Mouse (Mus musculus): ENCODE data around the gene Cxcl14.

Gene Cxcl14

GRCm38 (mm10) chr13:56289261-56289660 is 7.1 kb downstream of the Cxcl14 start:
- DNase-seq (ENCODE audit: low spot score in 2 of 2) = no peak

- DNase-seq (ENCODE audit: low spot score in 2 of 2) = no peak
Measured at GRCm38 (mm10) chr13:56288601-56289000, 7.8 kb downstream of the Cxcl14 start.

GRCm38 (mm10) chr13:56287091-56287490 is 9.3 kb downstream of the Cxcl14 start:
- DNase-seq (ENCODE audit: low spot score in 2 of 2) = no peak

- no peak for DNase-seq (ENCODE audit: low spot score in 2 of 2)
Measured at GRCm38 (mm10) chr13:56283321-56283720, 13.0 kb downstream of the Cxcl14 start.

- no peak for DNase-seq (ENCODE audit: low spot score in 2 of 2)
Measured at GRCm38 (mm10) chr13:56280356-56280755, 16.0 kb downstream of the Cxcl14 start.

- peak in 1 of 2 experiments; percentile 89 for DNase-seq (ENCODE audit: low spot score in 2 of 2)
Measured at GRCm38 (mm10) chr13:56279439-56279838, 16.9 kb downstream of the Cxcl14 start.

- DNase-seq (ENCODE audit: low spot score in 2 of 2) = no peak
Measured at GRCm38 (mm10) chr13:56275171-56275570, 21.2 kb downstream of the Cxcl14 start.

- peak; percentile 18 to 30 for DNase-seq (ENCODE audit: low spot score in 2 of 2)
Measured at GRCm38 (mm10) chr13:56270124-56270523, 26.2 kb downstream of the Cxcl14 start.

GRCm38 (mm10) chr13:56267396-56267795 is 29.0 kb downstream of the Cxcl14 start:
- DNase-seq (ENCODE audit: low spot score in 2 of 2) = no peak

GRCm38 (mm10) chr13:56266435-56266834 is 29.9 kb downstream of the Cxcl14 start:
- DNase-seq (ENCODE audit: low spot score in 2 of 2) = peak in 1 of 2 experiments; percentile 28

- peak in 1 of 2 experiments; percentile 77 for DNase-seq (ENCODE audit: low spot score in 2 of 2)
Measured at GRCm38 (mm10) chr13:56265661-56266060, 30.7 kb downstream of the Cxcl14 start.

- DNase-seq (ENCODE audit: low spot score in 2 of 2) = no peak
Measured at GRCm38 (mm10) chr13:56262269-56262668, 34.1 kb downstream of the Cxcl14 start.

GRCm38 (mm10) chr13:56260344-56260780 is 36.0 kb downstream of the Cxcl14 start:
- DNase-seq (ENCODE audit: low spot score in 2 of 2) = no peak

- DNase-seq (ENCODE audit: low spot score in 2 of 2) = no peak
Measured at GRCm38 (mm10) chr13:56259926-56260250, 36.5 kb downstream of the Cxcl14 start.

- DNase-seq (ENCODE audit: low spot score in 2 of 2) = no peak
Measured at GRCm38 (mm10) chr13:56259021-56259925, 37.1 kb downstream of the Cxcl14 start.

- DNase-seq (ENCODE audit: low spot score in 2 of 2) = no peak
Measured at GRCm38 (mm10) chr13:56258196-56259020, 37.9 kb downstream of the Cxcl14 start.

GRCm38 (mm10) chr13:56257469-56258153 is 38.7 kb downstream of the Cxcl14 start:
- DNase-seq (ENCODE audit: low spot score in 2 of 2) = no peak

- DNase-seq (ENCODE audit: low spot score in 2 of 2) = no peak
Measured at GRCm38 (mm10) chr13:56256716-56257299, 39.5 kb downstream of the Cxcl14 start.

GRCm38 (mm10) chr13:56253379-56253778 is 43.0 kb downstream of the Cxcl14 start:
- DNase-seq (ENCODE audit: low spot score in 2 of 2) = no peak

GRCm38 (mm10) chr13:56252783-56253182 is 43.6 kb downstream of the Cxcl14 start:
- DNase-seq (ENCODE audit: low spot score in 2 of 2) = no peak

GRCm38 (mm10) chr13:56251924-56252619 is 44.3 kb downstream of the Cxcl14 start, which contains the start of gene Neurog1:
TSS of gene Neurog1 (minus strand) at chr13:56252163.
- DNase-seq (ENCODE audit: low spot score in 2 of 2) = peak in 1 of 2 experiments; percentile 30
